Mouse (Mus musculus) T-cell, adult 66 days (primary cell): ENCODE results near the gene Krt8. TPM values are rescaled to one million over a fixed set of nuclear protein-coding genes. Genes with fewer than 3 reads are reported as not detected.

Experiments used
- total RNA-seq, 2 experiments: library from RNA; stranded (reverse); gene quantifications; 3 replicates in 1 of 2; 4 replicates in 1 of 2; pipeline ENCODE4 v1.2.4; 2023

The Krt8 gene
- not detected for total RNA-seq

DNA sequence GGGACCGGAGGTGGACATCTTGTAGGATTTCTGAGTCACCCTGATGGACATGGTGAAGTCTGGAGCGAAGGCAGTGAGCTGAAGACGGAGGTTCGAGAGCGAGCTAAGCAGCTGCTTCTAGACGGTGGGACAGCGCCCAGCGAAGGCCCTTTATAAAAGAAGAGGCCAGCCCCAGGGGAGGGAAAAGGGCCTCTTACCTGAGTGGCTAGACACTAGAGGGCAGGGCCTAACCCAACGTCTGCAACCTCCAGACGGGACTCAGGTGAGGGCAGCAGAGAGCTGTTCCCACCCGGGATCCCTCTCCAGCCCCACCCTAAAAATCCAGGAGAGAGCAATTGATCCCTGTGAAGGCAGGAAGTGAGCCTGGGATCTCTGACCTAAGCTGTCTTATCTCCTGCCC, at the start of gene Krt8:
Krt8 (minus strand) TSS at position 294 of the 400 bp plus-strand sequence.

DNA sequence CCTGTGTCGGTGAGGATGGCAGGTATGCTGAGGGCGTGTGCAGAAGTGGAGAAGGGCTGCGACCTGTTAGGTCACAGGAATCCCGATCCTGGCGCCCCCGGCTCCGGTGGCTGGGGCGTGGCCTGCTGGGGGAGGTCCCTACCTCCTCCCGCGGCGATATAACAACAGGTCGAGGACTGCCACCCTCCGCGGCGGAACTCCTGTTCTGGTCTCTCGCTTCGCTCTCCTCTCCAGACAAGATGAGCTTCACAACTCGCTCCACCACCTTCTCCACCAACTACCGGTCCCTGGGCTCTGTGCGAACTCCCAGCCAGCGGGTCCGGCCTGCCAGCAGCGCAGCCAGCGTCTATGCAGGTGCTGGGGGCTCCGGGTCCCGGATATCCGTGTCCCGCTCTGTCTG, 23.8 kb upstream of the Krt8 start, which contains the start of gene Krt18:
Krt18 (plus strand) TSS at position 141 of the 400 bp plus-strand sequence.

DNA sequence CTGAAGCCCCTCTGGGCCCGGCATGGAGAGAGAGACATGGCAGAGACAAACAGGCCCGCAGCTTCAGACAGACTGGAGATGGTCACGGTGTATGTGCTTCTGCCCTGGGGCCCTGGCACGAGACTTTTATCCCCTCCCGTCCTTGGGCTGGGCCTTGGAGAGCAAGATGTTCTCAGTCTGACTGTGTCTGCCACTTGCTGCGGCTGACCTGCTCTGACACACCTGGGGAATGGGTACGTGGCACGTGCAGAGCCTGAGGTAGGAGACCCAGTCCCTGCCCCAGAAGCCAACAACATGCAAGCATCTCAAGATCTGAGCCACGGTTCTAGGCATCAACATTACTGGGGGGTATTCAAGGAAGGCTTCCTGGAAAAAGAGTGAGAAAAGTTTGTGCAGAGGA, 50.1 kb downstream of the Krt8 start, which contains the start of gene Krt78:
Krt78 (minus strand) TSS at position 101 of the 400 bp plus-strand sequence.

Other genes starting within 250 kb of the Krt8 start
- gene Krt72, start 218.0 kb downstream of the Krt8 start, total RNA-seq = not detected
- not detected for gene Krt73, start 202.1 kb downstream of the Krt8 start, total RNA-seq
- gene Krt2, start 186.3 kb downstream of the Krt8 start, total RNA-seq = not detected
- not detected for gene Krt1, start 153.7 kb downstream of the Krt8 start, total RNA-seq
- not detected for gene Krt77, start 134.8 kb downstream of the Krt8 start, total RNA-seq
- gene Krt76, start 111.6 kb downstream of the Krt8 start, total RNA-seq = not detected
- not detected for gene Krt4, start 79.7 kb downstream of the Krt8 start, total RNA-seq
- gene Krt79, start 64.2 kb downstream of the Krt8 start, total RNA-seq = not detected
- not detected for gene Krt78, start 50.2 kb downstream of the Krt8 start, total RNA-seq
- not detected for gene Krt18, start 23.7 kb upstream of the Krt8 start, total RNA-seq
- 100 to 1,000 TPM; 277 to 279 TPM for gene Eif4b, start 69.3 kb upstream of the Krt8 start, total RNA-seq
- under 1 TPM; 0.26 to 0.83 TPM for gene Tns2, start 95.9 kb upstream of the Krt8 start, total RNA-seq
- gene Spryd3, start 131.8 kb upstream of the Krt8 start, total RNA-seq = 10 to 100 TPM; 38.3 to 44.1 TPM
- not detected for gene Igfbp6, start 139.9 kb upstream of the Krt8 start, total RNA-seq
- 1 to 10 TPM; 4.5 to 5.7 TPM for gene Soat2, start 146.0 kb upstream of the Krt8 start, total RNA-seq
- 100 to 1,000 TPM; 112 to 129 TPM for gene Zfp740, start 198.8 kb upstream of the Krt8 start, total RNA-seq
- 10 to 100 TPM; 17.9 to 23.6 TPM for gene Csad, start 200.2 kb upstream of the Krt8 start, total RNA-seq
- gene Itgb7, start 227.5 kb upstream of the Krt8 start, total RNA-seq = 100 to 1,000 TPM; 699 to 803 TPM